Mouse (Mus musculus) lung, adult 2 months (tissue): ENCODE data around the gene Wfdc6a. TPM values are rescaled to one million over a fixed set of nuclear protein-coding genes. Genes with fewer than 3 reads are reported as not detected.
A peak's percentile ranks its signal among the peaks of the same experiment; 100 is the strongest.

ENCODE experiments used
- DNase-seq: peaks from one replicate; pipeline ENCODE4 v3.0.0; 2022
- H3K4me1 ChIP-seq: fragments of 200-500 bp; 2 replicates; pipeline ENCODE4 v1.6.1; 2011; ENCODE audit warnings: low read length; ENCODE audit not compliant: control insufficient read depth, insufficient read depth
- H3K4me3 ChIP-seq: fragments of 200-500 bp; replicated peaks from 2 replicates; pipeline ENCODE3; 2011; ENCODE audit warnings: low read depth, mild to moderate bottlenecking, control low read depth, low read length; ENCODE audit errors: extremely low read depth
- CTCF ChIP-seq: fragments of 200-500 bp; IDR thresholded peaks from 2 replicates; pipeline ENCODE4 v1.5.1; 2011; ENCODE audit warnings: mild to moderate bottlenecking, low read length, control low read depth; ENCODE audit not compliant: insufficient read depth
- POLR2A ChIP-seq: fragments of 200-500 bp; IDR thresholded peaks from 2 replicates; pipeline ENCODE4 v1.6.1; 2011; ENCODE audit warnings: low read depth, mild to moderate bottlenecking, control low read depth, low read length, borderline replicate concordance; ENCODE audit errors: extremely low read depth
- WGBS: fragments of 180-500 bp; shearing (Covaris S2); methylation state at CpG from one replicate; pipeline ENCODE4 v1.1.7; 2018; 5-methylcytosine and 5-hydroxymethylcytosine counted together
- polyA plus RNA-seq: library from polyadenylated mRNA; depleted of rRNA; stranded (reverse); fragments of >200 nt; gene quantifications from 2 replicates; pipeline ENCODE4 v1.2.3, GENCODE M21; 2012

Wfdc6a gene
- polyA plus RNA-seq, 1 experiment: 2.4 TPM

DNA sequence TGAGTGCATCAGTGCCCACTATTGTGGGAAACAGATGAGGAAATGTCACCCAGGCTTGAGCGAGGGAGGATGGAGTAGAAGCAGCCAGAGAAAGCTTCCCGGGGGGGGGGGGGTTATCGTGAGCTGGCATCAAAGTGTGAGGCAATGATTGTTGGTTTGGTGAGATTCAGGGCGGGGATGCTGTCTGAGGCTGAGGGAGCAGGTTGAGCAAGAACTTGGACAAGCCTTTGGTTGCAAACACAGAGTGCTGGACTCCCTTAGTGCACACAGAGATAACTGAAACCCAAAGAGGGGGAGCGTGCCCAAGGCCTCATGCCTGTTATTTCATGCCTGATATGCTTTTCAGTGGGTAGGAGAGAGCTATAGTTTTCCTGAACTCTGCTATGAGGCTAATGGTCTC lies 17.8 kb downstream of the Wfdc6a start:
- no peak for TF ChIP-seq CTCF
- TF ChIP-seq POLR2A: no peak
- H3K4me1 ChIP-seq: no peaks in the 10 kb centered on the region
- DNase-seq: no peak
- no peak overlapping the region for H3K4me3 ChIP-seq
- WGBS: 69% methylated on average over 5 of the region's 5 CpGs

DNA sequence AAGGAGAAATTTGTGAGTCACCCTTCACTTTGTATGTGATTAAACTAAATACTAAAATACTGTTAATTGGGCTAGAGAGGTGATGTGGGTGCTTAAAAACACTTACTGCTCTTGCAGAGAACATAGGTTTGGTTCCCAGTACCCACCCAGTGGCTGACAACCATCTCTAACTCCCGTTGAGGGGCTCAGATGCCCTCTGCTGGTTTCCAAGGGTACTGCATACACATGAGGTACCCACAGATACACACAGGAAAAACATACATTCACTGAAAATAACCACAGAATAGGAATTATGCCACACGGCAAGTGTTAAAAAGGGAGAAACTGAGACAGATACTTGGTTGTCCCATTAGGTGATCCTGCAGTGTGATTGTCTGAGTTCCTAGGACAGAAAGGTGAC lies 18.2 kb downstream of the Wfdc6a start:
- 80% methylated on average over 2 of the region's 2 CpGs for WGBS
- Histone ChIP-seq H3K4me3 (no peak overlapping the region), H3K4me1 (no peaks in the 10 kb centered on the region)
- no peak for DNase-seq
- TF ChIP-seq POLR2A: no peak
- 0 out of 2 replicates have a peak, but pooled peaks have one; percentile 6 for TF ChIP-seq CTCF

- DNase-seq: no peak
- WGBS: 40% methylated on average over 5 of the region's 5 CpGs
- no peaks in the 10 kb centered on the region for H3K4me1 ChIP-seq
- H3K4me3 ChIP-seq: no peak overlapping the region
- TF ChIP-seq CTCF (no peak), POLR2A (no peak)
Observed at GRCm38 (mm10) chr2:164564346-164564745, 20.9 kb downstream of the Wfdc6a start.

- 3% methylated on average over 32 of the region's 32 CpGs for WGBS
- no peaks in the 10 kb centered on the region; the same call in 1 of the 2 replicates for H3K4me1 ChIP-seq
- DNase-seq: peak; percentile 57
- H3K4me3 ChIP-seq: peak overlapping the region; percentile 64
- TF ChIP-seq CTCF (0 out of 2 replicates have a peak, but pooled peaks have one; percentile 29), POLR2A (no peak)
Observed at GRCm38 (mm10) chr2:164563339-164564038, 21.8 kb downstream of the Wfdc6a start.

GRCm38 (mm10) chr2:164562391-164563188 lies 22.7 kb downstream of the Wfdc6a start, which contains the start of gene Wfdc2:
TSS of gene Wfdc2 (plus strand) at chr2:164562413.
- no peak for TF ChIP-seq CTCF
- peak; percentile 90 for TF ChIP-seq POLR2A
- Histone ChIP-seq H3K4me1 (no peaks in the 10 kb centered on the region; the same call in 1 of the 2 replicates), H3K4me3 (peak within 1 kb of the TSS; percentile 64)
- peak; percentile 73 for DNase-seq
- 24% methylated on average over 24 of the region's 24 CpGs for WGBS

- no peak for TF ChIP-seq CTCF
- no peak for TF ChIP-seq POLR2A
- Histone ChIP-seq H3K4me1 (no peaks in the 10 kb centered on the region; the same call in 1 of the 2 replicates), H3K4me3 (no peak overlapping the region)
- WGBS: 87% methylated on average over 8 of the region's 8 CpGs
- no peak for DNase-seq
Observed at GRCm38 (mm10) chr2:164560106-164560505, 25.1 kb downstream of the Wfdc6a start.

DNA sequence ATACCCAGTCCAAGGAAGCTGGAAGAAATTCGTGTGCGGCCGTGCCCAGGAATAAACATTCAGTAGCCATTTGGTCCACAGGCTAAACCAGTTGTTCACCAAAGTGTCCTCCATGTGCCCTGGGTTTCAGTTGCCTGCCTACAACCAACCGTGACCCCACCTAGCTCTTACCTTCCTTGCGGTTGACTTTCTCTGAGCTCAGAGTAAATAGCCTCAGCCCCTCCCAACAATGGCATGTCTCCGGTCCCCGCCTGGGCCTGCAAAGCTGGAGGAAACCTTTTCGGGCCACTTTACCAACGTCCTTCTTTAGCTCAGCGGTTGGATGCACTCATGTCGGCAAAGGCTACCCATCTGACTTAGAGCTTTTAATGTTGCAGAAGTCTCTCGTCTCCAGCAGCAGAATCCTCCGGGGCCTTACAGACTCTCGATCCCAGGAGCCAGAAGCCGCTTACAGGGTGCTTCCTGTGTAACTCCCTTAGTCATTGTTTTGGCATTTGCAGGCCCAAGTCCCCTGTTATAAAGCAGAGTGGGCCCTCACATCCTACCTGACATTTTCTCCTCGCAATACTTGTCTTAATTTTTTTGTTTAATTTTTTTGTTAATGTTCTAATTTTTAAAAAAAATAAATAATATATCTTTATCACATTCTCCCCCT lies 26.1 kb downstream of the Wfdc6a start:
- TF ChIP-seq CTCF: no peak
- no peak for TF ChIP-seq POLR2A
- Histone ChIP-seq H3K4me3 (no peak overlapping the region), H3K4me1 (no peaks in the 10 kb centered on the region; the same call in 1 of the 2 replicates)
- DNase-seq: peak; percentile 33
- WGBS: 34% methylated on average over 16 of the region's 16 CpGs

DNA sequence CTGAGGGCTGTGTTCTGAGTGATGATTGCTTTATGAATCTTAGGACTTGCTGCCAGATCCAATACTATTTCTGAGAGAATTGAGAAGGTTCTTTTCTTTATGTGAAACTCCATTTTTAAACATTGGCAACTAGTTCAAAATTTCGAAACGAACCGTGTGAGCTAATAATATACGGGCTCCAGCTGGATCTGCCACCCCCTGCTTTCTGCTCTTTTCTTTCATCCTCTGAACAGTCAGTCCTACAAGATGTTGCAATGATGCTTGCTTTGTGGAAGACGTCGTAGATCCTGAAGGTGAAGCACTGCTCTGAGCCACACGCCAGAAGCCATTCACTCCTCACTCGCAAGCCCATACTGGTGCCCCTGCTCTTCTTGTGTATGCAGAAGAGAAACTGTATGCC lies 26.8 kb downstream of the Wfdc6a start:
- TF ChIP-seq CTCF (no peak), POLR2A (no peak)
- no peak for DNase-seq
- H3K4me3 ChIP-seq: no peak overlapping the region
- 48% methylated on average over 8 of the region's 8 CpGs for WGBS
- no peaks in the 10 kb centered on the region; the same call in 1 of the 2 replicates for H3K4me1 ChIP-seq

DNA sequence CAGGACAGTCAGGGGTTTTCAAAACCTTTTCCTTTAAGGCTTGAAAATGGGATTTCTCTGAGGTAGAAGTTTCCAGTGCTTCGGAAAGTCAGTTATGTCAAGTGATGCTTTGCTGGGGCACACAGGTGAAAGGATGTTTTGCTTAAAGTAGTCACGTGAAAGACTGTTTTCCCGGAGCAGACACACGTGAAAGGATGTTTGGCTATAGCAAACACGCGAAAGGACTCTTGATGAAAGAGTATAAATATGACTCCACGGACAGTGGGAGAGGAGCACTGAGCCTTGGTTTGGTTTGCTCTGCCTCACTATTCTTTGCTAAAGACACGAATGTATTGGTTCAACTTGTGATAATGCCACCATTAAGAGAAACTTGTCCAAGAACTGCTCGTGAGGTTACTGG lies 33.7 kb downstream of the Wfdc6a start:
- Histone ChIP-seq H3K4me3 (no peak overlapping the region), H3K4me1 (0 out of 2 replicates have a peak, but pooled peaks cover 3% of the 10 kb centered on the region)
- DNase-seq: no peak
- 51% methylated on average over 9 of the region's 9 CpGs for WGBS
- TF ChIP-seq CTCF: no peak
- no peak for TF ChIP-seq POLR2A

DNA sequence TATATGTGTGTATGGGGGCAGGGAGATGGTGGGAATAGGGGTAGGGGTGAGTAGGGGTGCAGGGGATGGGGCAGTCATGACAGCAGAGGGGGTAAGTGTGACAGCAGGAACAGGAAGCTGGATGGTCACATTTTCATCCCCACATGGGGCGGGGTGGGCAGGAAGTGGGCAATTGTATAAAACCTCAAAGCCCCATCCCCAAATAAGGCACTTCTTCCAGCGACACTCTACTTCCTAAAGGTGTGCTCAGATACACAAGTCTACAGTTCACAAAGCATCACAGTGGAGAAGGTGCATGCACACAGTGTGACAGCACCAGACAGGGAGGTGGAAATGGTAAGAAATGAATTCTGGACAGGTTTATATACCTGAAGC lies 34.4 kb downstream of the Wfdc6a start:
- TF ChIP-seq POLR2A (no peak), CTCF (no peak)
- WGBS: 45% methylated on average over 2 of the region's 2 CpGs

More for the DNA sequence above, 34.4 kb downstream of the Wfdc6a start:
- 0 out of 2 replicates have a peak, but pooled peaks cover 3% of the 10 kb centered on the region for H3K4me1 ChIP-seq
- H3K4me3 ChIP-seq: no peak overlapping the region
- no peak for DNase-seq
